Mouse (Mus musculus): Measurements from ENCODE around the gene 1110065P20Rik. TPM values are rescaled to one million over a fixed set of nuclear protein-coding genes. Genes with fewer than 3 reads are reported as not detected.

Gene 1110065P20Rik
- polyA plus RNA-seq, 1 experiment from 2014 or later: 77.5 TPM

DNA sequence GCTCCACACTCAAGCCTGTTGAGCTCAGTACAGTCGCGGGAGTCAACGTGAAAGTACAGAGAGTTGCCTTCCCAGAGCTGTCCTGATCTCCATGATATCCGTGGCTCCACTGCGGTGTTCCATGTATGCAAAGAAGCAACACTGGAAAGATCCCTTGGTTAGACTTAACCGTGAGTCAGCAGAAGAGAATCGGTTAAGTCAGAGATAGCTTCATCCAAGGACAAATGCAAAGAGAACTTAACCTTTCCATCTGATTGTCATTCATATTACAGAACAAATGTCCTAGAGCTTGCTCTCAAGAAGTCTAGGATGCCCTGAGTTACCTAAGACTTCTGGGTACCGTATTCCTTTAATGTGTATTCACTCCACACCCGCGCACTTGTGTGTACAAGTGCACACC is 18.2 kb downstream of the 1110065P20Rik start:
- no peak overlapping the region for H3K4me2 ChIP-seq (replicated peaks)
- H3K4me1 ChIP-seq (replicated peaks): no peaks in the 10 kb centered on the region
- H3K27me3 ChIP-seq: no peaks in the 10 kb centered on the region
- no peak for ATAC-seq
- no peak overlapping the region for H3K27ac ChIP-seq
- no peak overlapping the region for H3K9ac ChIP-seq (replicated peaks)
- no peaks in the 10 kb centered on the region for H3K9me3 ChIP-seq
- peaks cover 71% of the 10 kb centered on the region for H3K36me3 ChIP-seq
- no peak overlapping the region for H3K4me3 ChIP-seq (replicated peaks)
- 97% methylated on average over 10 of the region's 10 CpGs for WGBS

DNA sequence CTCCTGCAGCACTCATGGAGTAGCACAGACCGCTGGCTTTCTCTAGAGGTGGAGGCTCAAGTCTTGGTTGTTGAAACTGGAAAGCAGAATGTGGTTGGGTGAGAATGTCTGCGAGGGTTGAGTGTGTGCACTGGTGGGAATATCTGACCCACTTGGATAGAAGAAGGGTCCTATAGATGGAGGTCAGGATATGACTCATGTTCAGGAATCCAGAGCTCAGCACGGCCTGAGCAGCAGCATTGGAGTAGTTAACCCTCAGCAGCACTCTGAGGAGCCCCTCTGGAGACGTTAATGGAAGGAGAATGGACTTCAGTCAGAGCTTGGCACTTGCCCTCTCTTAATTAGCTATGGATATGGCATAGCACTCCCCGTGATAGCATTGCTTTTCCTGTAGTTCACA is 21.3 kb downstream of the 1110065P20Rik start:
- no peak overlapping the region for H3K27ac ChIP-seq
- no peak overlapping the region for H3K9ac ChIP-seq (replicated peaks)
- H3K4me1 ChIP-seq (replicated peaks): no peaks in the 10 kb centered on the region
- no peak for ATAC-seq
- H3K27me3 ChIP-seq: no peaks in the 10 kb centered on the region
- H3K9me3 ChIP-seq: no peaks in the 10 kb centered on the region
- H3K4me2 ChIP-seq (replicated peaks): no peak overlapping the region
- WGBS: 89% methylated on average over 5 of the region's 5 CpGs
- no peak overlapping the region for H3K4me3 ChIP-seq (replicated peaks)
- H3K36me3 ChIP-seq: peaks cover 80% of the 10 kb centered on the region

DNA sequence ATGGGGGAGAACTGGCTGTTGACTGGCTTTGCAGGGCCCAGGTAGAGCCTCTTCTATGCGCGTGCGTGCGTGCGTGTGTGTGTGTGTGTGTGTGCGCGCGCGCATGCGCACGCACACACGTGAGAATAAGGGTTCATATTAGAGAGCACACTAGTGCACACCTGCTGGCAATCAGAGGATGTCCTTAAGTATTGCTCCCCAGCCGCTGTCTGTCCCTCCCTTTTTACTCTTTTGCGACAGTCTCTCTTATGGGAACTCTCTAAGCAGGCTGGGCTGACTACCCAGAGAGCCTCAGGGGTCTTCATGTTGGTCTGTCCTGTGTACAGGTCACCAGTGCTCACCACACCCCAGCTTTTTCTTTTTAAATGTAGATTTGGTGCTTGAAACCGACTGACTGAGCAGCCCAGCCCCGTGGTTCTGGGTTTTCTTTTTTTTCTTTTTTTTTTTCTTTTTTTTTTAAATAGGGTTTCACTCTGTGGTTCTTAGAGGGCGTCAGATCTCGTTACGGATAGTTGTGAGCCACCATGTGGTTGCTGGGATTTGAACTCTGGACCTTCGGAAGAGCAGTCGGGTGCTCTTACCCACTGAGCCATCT is 25.5 kb downstream of the 1110065P20Rik start:
- H3K27me3 ChIP-seq: no peaks in the 10 kb centered on the region
- H3K4me2 ChIP-seq (replicated peaks): no peak overlapping the region
- H3K4me3 ChIP-seq (replicated peaks): no peak overlapping the region
- WGBS: 97% methylated on average over 21 of the region's 21 CpGs
- ATAC-seq: no peak
- peaks cover 83% of the 10 kb centered on the region for H3K36me3 ChIP-seq
- no peaks in the 10 kb centered on the region for H3K9me3 ChIP-seq
- H3K4me1 ChIP-seq (replicated peaks): no peaks in the 10 kb centered on the region
- H3K9ac ChIP-seq (replicated peaks): no peak overlapping the region
- H3K27ac ChIP-seq: no peak overlapping the region

DNA sequence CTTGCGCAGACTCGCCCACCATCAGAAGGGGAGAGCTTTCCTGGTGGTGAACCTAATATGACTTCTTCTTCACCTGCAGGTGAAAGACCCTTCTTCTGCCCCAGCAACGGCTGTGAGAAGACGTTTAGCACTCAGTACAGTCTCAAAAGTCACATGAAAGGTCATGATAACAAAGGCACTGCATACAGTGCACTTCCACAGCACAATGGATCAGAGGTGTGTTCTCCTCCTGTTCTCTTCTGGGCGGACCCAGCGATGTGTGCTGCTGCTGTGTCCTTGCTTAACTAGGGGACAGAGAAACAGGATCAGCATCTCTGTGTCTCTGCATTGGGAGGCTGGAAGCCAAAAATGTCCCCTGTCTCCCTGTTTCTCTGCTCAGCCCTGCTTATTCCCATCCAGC is 26.0 kb downstream of the 1110065P20Rik start:
- H3K4me1 ChIP-seq (replicated peaks): no peaks in the 10 kb centered on the region
- no peak overlapping the region for H3K4me2 ChIP-seq (replicated peaks)
- H3K27ac ChIP-seq: no peak overlapping the region
- H3K36me3 ChIP-seq: peaks cover 85% of the 10 kb centered on the region
- no peaks in the 10 kb centered on the region for H3K27me3 ChIP-seq
- no peaks in the 10 kb centered on the region for H3K9me3 ChIP-seq
- no peak for ATAC-seq
- 95% methylated on average over 6 of the region's 6 CpGs for WGBS
- H3K9ac ChIP-seq (replicated peaks): no peak overlapping the region
- H3K4me3 ChIP-seq (replicated peaks): no peak overlapping the region

DNA sequence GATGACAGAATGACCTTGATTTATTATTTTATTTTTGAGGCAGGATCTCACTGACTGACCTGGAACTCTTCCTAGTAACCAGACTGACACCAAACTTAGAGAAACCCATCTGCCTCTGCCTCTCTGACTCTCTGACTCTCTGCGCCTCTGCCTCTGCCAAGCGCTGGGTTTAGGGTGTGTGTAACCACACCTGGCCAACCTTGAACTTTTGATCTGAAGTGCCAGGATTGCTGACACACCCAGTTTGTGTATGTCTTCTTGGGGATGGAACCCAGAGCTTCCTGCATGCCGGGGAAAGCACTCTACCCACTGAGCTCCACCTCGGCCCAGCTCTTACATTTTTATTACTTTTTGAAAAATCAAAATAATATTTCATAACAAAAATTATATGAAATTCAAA is 32.2 kb downstream of the 1110065P20Rik start:
- Histone ChIP-seq H3K27ac (no peak overlapping the region), H3K9me3 (no peaks in the 10 kb centered on the region), H3K9ac (replicated peaks) (no peak overlapping the region), H3K27me3 (no peaks in the 10 kb centered on the region), H3K4me3 (replicated peaks) (no peak overlapping the region), H3K4me2 (replicated peaks) (no peak overlapping the region), H3K36me3 (peaks cover 37% of the 10 kb centered on the region), H3K4me1 (replicated peaks) (peaks cover 11% of the 10 kb centered on the region)
- no peak for ATAC-seq
- WGBS: 93% methylated on average over 4 of the region's 4 CpGs

DNA sequence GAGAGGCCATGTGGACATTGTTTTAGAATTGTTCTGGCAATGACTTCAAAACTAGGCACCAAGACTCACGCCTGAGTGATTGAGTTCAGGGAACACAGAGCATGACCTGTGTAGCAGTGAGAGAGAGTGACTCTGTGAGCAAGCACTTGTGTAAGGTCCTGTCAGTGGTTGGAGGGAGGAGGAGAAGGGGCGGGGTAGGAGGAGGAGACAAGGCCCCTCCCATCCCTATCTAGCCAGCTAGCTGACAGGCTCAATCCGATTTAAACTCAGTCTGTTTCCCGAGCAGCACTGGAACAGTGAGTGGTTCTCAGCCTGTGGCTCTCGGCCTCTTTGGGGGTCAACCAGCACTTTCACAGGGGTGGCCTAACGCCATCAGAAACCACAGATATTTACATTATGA is 33.2 kb downstream of the 1110065P20Rik start:
- no peak overlapping the region; the same call in 1 of the 2 replicates for H3K9ac ChIP-seq (replicated peaks)
- WGBS: 12% methylated on average over 6 of the region's 6 CpGs

DNA sequence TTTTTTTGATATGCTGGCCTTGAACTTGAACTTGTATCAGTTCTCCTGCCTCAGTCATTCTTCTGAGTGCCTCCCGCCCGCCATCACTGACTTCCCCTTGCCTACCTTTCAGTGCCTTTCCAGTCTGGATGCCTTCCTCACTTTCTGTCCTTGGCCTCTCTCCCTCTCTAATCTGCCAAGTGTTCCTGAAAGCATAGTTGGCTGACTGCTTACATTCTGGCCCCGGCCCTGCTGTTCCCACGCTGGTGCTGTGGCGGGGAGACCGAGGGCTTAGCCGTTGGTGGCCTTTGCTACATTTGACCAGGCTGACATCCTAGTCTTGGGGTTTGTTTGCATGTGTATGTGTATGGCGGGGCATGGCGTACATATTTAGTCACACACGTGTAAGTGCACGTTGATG is 35.1 kb downstream of the 1110065P20Rik start:
- H3K27me3 ChIP-seq: no peaks in the 10 kb centered on the region
- H3K4me2 ChIP-seq (replicated peaks): no peak overlapping the region
- ATAC-seq: no peak
- peaks cover 19% of the 10 kb centered on the region for H3K4me1 ChIP-seq (replicated peaks)
- H3K9me3 ChIP-seq: no peaks in the 10 kb centered on the region
- peaks cover 15% of the 10 kb centered on the region for H3K36me3 ChIP-seq
- H3K4me3 ChIP-seq (replicated peaks): no peak overlapping the region
- 93% methylated on average over 11 of the region's 11 CpGs for WGBS
- no peak overlapping the region for H3K27ac ChIP-seq
- no peak overlapping the region for H3K9ac ChIP-seq (replicated peaks)

More for the DNA sequence above, 33.2 kb downstream of the 1110065P20Rik start:
- no peak overlapping the region for H3K27ac ChIP-seq
- no peaks in the 10 kb centered on the region for H3K27me3 ChIP-seq
- H3K9me3 ChIP-seq: no peaks in the 10 kb centered on the region
- peaks cover 27% of the 10 kb centered on the region for H3K36me3 ChIP-seq
- H3K4me2 ChIP-seq (replicated peaks): no peak overlapping the region
- ATAC-seq: peak; percentile 30; the same call in 1 of the 2 replicates
- no peak overlapping the region for H3K4me3 ChIP-seq (replicated peaks)
- H3K4me1 ChIP-seq (replicated peaks): peaks cover 11% of the 10 kb centered on the region

DNA sequence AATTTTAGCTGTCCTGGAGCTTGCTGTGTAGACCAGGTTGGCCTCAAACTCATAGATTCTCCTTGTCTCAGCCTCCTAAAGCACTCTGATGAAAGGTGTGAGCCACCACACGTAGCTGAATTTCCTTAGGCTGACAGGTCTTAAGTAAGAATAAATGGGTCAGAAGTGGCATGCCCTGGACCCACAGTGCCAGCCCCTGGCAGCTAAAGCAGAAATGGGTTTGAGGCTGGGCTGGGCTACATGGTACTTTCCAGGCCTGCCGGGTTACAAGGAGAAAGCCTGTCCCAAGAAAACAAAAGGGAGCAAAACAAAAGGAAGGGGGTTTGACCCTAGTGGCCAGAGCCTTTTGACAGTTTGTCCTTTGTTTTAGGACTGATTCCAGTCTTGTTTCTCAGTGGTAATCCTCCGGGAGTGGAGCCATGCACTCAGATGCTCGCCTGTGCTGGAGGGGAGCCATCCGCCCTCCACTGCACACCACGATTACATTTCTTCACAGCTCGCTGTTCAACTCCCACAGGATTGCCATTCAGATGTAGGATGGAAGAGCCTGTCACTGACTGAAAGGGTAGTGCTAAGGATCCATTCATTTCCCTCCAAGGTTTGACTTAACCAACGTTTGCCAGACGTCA is 39.5 kb downstream of the 1110065P20Rik start:
- ATAC-seq: no peak
- 17% methylated on average over 9 of the region's 9 CpGs for WGBS
- H3K9me3 ChIP-seq: no peaks in the 10 kb centered on the region
- no peaks in the 10 kb centered on the region for H3K27me3 ChIP-seq
- H3K9ac ChIP-seq (replicated peaks): 0 out of 2 replicates have a peak overlapping the region, but pooled peaks have one; percentile 43
- peaks cover 16% of the 10 kb centered on the region for H3K4me1 ChIP-seq (replicated peaks)
- no peak overlapping the region for H3K4me2 ChIP-seq (replicated peaks)
- H3K4me3 ChIP-seq (replicated peaks): no peak overlapping the region
- H3K36me3 ChIP-seq: peaks cover 36% of the 10 kb centered on the region
- no peak overlapping the region for H3K27ac ChIP-seq

DNA sequence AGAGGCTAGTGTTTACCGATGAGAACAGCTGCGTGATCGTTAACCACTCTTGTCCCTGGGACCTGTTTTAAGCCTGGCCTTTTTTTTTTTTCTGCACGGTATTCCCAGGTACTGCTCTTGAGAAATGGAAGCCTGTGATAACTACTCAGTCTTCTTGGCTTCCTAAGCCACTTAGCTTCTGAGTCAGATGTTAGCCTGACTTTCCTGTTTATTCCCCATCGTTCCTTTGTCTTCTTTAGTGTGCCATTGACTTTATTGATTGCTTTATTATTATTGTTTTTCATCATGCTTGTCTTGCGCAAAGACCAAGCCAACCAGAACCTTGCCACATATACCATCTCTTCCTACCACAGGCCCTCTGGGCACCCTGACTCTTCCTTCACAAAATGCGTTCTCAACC is 40.9 kb downstream of the 1110065P20Rik start:
- WGBS: 90% methylated on average over 7 of the region's 7 CpGs
- Histone ChIP-seq H3K36me3 (peaks cover 49% of the 10 kb centered on the region), H3K9ac (replicated peaks) (no peak overlapping the region), H3K4me2 (replicated peaks) (no peak overlapping the region), H3K4me3 (replicated peaks) (no peak overlapping the region), H3K27me3 (no peaks in the 10 kb centered on the region), H3K27ac (no peak overlapping the region), H3K9me3 (no peaks in the 10 kb centered on the region), H3K4me1 (replicated peaks) (peaks cover 20% of the 10 kb centered on the region)
- ATAC-seq: no peak

DNA sequence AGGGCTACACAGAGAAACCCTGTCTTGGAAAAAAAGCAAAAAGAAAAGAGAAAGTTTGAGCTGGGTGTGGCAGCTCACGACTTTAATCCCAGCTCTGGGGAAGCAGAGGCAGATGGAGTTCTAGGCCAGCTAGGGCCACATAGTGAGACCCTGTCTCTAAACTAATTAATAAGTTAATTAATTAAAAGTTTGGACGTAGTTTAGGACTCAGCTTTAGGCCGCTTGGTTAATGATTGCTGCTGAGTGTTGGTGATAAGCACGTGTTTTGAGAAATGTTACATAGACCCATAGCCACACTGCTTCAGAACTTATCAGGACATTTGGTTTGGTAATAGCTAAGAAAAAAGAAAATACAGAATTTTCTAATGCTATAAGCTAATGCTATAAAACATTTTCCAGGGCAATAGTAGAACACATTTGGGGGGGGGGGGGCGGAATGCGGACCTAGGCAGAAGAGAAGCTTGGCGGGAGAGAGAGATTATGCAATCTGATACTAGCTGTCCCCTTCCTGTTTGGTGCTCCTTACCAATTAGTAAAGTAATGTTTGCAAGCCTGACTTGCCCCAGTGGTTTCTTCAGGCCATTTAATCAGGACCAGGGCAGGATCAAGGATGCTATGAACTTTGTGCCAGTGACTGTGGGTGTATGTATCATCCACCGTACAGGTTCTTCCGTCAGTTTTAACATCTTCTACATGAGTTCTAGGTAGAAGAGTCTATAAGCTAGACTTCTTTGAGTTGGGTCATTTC is 41.7 kb downstream of the 1110065P20Rik start:
- no peaks in the 10 kb centered on the region for H3K9me3 ChIP-seq
- 90% methylated on average over 8 of the region's 9 CpGs for WGBS
- peaks cover 20% of the 10 kb centered on the region for H3K4me1 ChIP-seq (replicated peaks)
- H3K27me3 ChIP-seq: no peaks in the 10 kb centered on the region
- H3K36me3 ChIP-seq: peaks cover 56% of the 10 kb centered on the region
- no peak overlapping the region for H3K4me2 ChIP-seq (replicated peaks)
- no peak overlapping the region for H3K9ac ChIP-seq (replicated peaks)
- ATAC-seq: no peak
- H3K4me3 ChIP-seq (replicated peaks): no peak overlapping the region
- no peak overlapping the region for H3K27ac ChIP-seq

DNA sequence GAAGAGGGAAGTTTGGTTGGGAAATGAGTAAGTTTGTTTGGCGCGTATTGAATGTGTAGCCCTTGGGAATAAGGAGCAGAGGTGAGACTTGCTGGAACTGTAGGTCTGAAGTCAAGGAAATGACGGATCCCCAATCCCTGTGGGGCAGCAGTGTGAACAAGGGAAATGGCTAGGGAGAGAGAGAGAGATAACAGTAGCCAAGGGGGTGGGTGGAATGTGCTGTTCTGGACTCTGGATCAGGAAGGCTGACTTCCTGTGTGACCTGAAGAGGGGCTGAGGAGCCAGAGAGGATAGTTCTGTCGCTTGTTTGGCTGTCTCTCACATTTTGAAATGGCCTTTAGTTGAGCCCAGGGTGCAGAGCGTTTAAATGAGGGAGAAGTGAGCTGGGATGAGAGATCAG is 42.5 kb downstream of the 1110065P20Rik start:
- no peaks in the 10 kb centered on the region for H3K27me3 ChIP-seq
- no peaks in the 10 kb centered on the region for H3K9me3 ChIP-seq
- 88% methylated on average over 5 of the region's 5 CpGs for WGBS
- no peak for ATAC-seq
- no peak overlapping the region for H3K4me2 ChIP-seq (replicated peaks)
- H3K4me3 ChIP-seq (replicated peaks): no peak overlapping the region
- H3K36me3 ChIP-seq: peaks cover 57% of the 10 kb centered on the region
- H3K9ac ChIP-seq (replicated peaks): no peak overlapping the region
- no peak overlapping the region for H3K27ac ChIP-seq
- peaks cover 23% of the 10 kb centered on the region for H3K4me1 ChIP-seq (replicated peaks)

DNA sequence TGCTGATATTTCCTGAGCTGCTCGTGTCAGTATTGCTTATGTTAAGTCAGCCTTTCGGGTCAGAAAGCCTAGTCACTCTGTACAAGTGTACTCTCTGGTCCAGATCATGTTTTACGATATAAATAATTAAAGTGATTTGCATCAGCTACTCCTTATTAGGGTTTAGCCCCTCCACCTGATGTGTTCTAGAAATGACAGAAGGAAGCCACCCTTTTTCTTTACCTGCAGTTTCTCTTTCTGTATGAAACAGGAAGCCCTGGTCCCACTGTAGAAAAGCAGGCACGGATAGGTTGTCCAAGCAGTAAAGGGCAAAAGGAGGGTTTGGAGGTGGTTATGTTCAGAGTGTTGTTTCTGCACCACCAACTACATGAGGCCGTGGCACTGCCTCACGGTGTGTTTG is 47.6 kb downstream of the 1110065P20Rik start:
- peaks cover 49% of the 10 kb centered on the region for H3K36me3 ChIP-seq
- no peak for ATAC-seq
- WGBS: 82% methylated on average over 6 of the region's 6 CpGs
- H3K4me1 ChIP-seq (replicated peaks): peaks cover 26% of the 10 kb centered on the region
- H3K4me3 ChIP-seq (replicated peaks): peak overlapping the region; percentile 91
- no peak overlapping the region for H3K27ac ChIP-seq
- H3K9ac ChIP-seq (replicated peaks): peak overlapping the region; percentile 93; the same call in 1 of the 2 replicates
- no peaks in the 10 kb centered on the region for H3K9me3 ChIP-seq
- H3K4me2 ChIP-seq (replicated peaks): peak overlapping the region; percentile 91
- H3K27me3 ChIP-seq: no peaks in the 10 kb centered on the region
